Mouse (Mus musculus): ENCODE results near the gene Slc26a11. TPM values are rescaled to one million over a fixed set of nuclear protein-coding genes. Genes with fewer than 3 reads are reported as not detected.

The Slc26a11 gene
- polyA plus RNA-seq, 1 experiment from 2014 or later = 5.2 TPM

DNA sequence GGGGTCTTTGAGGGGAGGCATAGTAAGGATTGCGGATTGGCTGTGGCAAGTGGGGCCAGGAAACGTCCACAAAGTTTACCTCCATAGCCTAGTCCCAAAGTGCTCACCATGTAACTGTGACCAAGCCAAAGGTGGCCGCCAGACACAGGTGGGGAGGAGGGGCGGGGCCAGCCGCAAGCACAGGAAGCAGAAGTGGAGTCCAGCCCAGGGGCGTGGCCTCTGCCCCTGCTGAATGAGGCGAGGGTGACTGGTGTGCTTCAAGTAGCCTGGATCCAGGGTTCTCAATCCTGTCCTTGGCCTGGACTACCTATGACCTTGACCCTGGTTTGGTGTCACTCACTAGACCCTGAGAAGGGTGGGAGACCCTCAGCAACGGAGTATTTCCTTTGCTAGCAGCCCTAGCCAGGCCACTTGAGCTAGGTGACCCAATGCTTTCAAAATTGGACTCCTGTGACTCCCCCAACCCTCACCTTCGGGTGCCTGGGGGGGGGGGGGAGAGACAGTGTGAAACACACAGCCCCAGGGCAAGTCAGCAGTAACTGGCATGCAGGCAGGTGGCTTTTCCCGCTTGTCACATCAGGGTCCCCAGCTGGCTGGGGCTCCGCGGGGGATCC lies 36.8 kb downstream of the Slc26a11 start:
- 6% methylated on average over 12 of the region's 12 CpGs for WGBS
- H3K4me2 ChIP-seq (ENCODE audit: low read depth, low read length) = no peak overlapping the region
- H3K36me3 ChIP-seq (ENCODE audit: control insufficient read depth, insufficient read depth, low read length) = no peaks in the 10 kb centered on the region
- H3K27ac ChIP-seq (ENCODE audit: low read depth, low read length) = no peak overlapping the region
- peaks cover 38% of the 10 kb centered on the region for H3K27me3 ChIP-seq (ENCODE audit: control insufficient read depth, insufficient read depth, low read length)
- ATAC-seq (ENCODE audit: low read depth) = no peak
- no peak overlapping the region for H3K9ac ChIP-seq (replicated peaks; ENCODE audit: low read depth, low read length)
- no peak overlapping the region for H3K4me3 ChIP-seq (ENCODE audit: low read depth, low read length)
- H3K4me1 ChIP-seq (ENCODE audit: control insufficient read depth, insufficient read depth, low read length) = peaks cover 10% of the 10 kb centered on the region; the same call in 1 of the 2 replicates
- H3K9me3 ChIP-seq (ENCODE audit: control insufficient read depth, low read length) = no peaks in the 10 kb centered on the region

DNA sequence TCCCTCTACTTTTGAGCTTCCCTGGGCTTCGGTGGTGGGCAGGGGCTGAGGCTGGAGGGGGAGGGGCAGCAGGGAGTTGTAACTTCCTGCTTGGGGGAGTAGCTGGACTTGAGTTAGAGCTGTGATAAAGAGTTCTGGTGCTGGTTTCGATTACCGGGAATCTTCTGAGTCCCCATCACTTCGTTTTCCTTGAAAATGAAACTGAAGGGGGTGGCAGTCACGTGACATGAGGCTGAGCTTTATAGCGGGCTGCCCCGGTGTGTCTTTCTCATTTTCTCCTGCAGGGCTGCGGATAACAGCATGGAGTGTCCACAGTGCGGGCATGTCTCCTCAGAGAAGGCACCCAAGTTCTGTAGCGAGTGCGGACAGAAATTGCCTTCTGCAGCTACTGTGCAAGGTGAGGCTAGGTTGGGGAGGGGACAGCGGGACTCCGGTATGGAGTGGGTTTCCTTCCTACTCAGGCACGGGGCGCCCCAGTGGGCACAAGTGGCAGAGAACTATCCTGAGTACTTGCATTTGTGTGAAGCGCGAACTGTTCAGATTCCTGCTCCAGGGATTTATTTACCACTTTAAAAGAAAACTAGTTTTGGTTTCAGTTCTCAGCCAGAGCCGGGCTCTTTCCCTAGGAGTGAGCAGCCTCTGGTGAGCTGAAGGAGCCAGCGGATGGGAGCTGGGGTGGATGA lies 37.6 kb downstream of the Slc26a11 start, which contains the start of gene Rnf213:
Rnf213 (plus strand) TSS at position 301 of the 683 bp plus-strand sequence.
- 1% methylated on average over 19 of the region's 19 CpGs for WGBS
- Histone ChIP-seq H3K4me1 (ENCODE audit: control insufficient read depth, insufficient read depth, low read length) (peaks cover 10% of the 10 kb centered on the region; the same call in 1 of the 2 replicates), H3K27ac (ENCODE audit: low read depth, low read length) (no peak within 1 kb of the TSS)

DNA sequence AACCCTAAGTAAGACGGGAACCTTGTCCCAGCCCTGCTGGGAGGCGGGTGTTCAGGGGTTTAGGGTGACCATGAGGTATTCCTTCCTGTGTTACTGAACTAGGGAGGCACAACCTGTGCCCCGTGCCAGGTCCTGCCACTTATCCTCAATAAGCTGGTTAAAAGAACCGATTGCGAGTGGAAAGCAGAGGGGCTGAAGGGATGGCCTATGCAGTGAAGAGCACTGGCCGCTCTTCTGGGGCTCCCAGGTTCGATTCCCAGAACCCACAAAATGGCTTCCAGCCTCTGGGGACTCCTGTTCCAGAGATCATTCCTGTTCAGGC lies 38.1 kb downstream of the Slc26a11 start:
- Histone ChIP-seq H3K4me2 (ENCODE audit: low read depth, low read length) (peak overlapping the region; percentile 46), H3K27me3 (ENCODE audit: control insufficient read depth, insufficient read depth, low read length) (peaks cover 38% of the 10 kb centered on the region), H3K4me3 (ENCODE audit: low read depth, low read length) (peak overlapping the region; percentile 27; the same call in 1 of the 2 replicates), H3K27ac (ENCODE audit: low read depth, low read length) (no peak overlapping the region), H3K4me1 (ENCODE audit: control insufficient read depth, insufficient read depth, low read length) (peaks cover 10% of the 10 kb centered on the region; the same call in 1 of the 2 replicates), H3K36me3 (ENCODE audit: control insufficient read depth, insufficient read depth, low read length) (no peaks in the 10 kb centered on the region), H3K9ac (replicated peaks; ENCODE audit: low read depth, low read length) (no peak overlapping the region; the same call in 1 of the 2 replicates), H3K9me3 (ENCODE audit: control insufficient read depth, low read length) (no peaks in the 10 kb centered on the region)
- no peak for ATAC-seq (ENCODE audit: low read depth)
- 23% methylated on average over 7 of the region's 7 CpGs for WGBS

More for the DNA sequence above, 37.6 kb downstream of the Slc26a11 start, which contains the start of gene Rnf213:
- no peaks in the 10 kb centered on the region for H3K9me3 ChIP-seq (ENCODE audit: control insufficient read depth, low read length)
- peak within 1 kb of the TSS; percentile 46 for H3K4me2 ChIP-seq (ENCODE audit: low read depth, low read length)
- H3K4me3 ChIP-seq (ENCODE audit: low read depth, low read length) = peak within 1 kb of the TSS; percentile 27
- no peaks in the 10 kb centered on the region for H3K36me3 ChIP-seq (ENCODE audit: control insufficient read depth, insufficient read depth, low read length)
- ATAC-seq (ENCODE audit: low read depth) = no peak
- H3K27me3 ChIP-seq (ENCODE audit: control insufficient read depth, insufficient read depth, low read length) = peaks cover 38% of the 10 kb centered on the region
- H3K9ac ChIP-seq (replicated peaks; ENCODE audit: low read depth, low read length) = no peak within 1 kb of the TSS; the same call in 1 of the 2 replicates

DNA sequence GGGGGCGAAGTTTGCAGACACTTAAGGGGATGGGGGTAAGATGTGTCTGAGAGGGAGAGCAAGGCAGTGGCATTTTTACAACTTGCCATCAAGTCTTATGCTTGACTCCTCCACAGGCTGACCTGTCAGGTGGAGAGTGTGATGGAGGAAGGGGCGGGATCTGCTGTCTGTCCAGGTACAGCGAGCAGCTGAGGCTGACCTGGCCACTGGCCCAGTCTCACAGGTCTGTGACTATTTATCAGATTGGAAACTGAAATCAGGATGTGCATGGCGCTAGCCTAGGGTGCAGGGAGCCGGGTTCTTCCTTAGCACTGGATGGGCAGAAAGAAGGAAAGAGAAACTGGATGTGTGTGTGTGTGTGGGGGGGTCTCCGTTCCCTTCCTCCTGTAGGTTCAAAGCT lies 38.9 kb downstream of the Slc26a11 start:
- WGBS = 49% methylated on average over 6 of the region's 6 CpGs
- Histone ChIP-seq H3K27ac (ENCODE audit: low read depth, low read length) (no peak overlapping the region), H3K4me1 (ENCODE audit: control insufficient read depth, insufficient read depth, low read length) (peaks cover 10% of the 10 kb centered on the region; the same call in 1 of the 2 replicates), H3K4me3 (ENCODE audit: low read depth, low read length) (no peak overlapping the region), H3K4me2 (ENCODE audit: low read depth, low read length) (no peak overlapping the region), H3K27me3 (ENCODE audit: control insufficient read depth, insufficient read depth, low read length) (peaks cover 38% of the 10 kb centered on the region), H3K9ac (replicated peaks; ENCODE audit: low read depth, low read length) (no peak overlapping the region), H3K36me3 (ENCODE audit: control insufficient read depth, insufficient read depth, low read length) (no peaks in the 10 kb centered on the region), H3K9me3 (ENCODE audit: control insufficient read depth, low read length) (no peaks in the 10 kb centered on the region)
- ATAC-seq (ENCODE audit: low read depth) = no peak

DNA sequence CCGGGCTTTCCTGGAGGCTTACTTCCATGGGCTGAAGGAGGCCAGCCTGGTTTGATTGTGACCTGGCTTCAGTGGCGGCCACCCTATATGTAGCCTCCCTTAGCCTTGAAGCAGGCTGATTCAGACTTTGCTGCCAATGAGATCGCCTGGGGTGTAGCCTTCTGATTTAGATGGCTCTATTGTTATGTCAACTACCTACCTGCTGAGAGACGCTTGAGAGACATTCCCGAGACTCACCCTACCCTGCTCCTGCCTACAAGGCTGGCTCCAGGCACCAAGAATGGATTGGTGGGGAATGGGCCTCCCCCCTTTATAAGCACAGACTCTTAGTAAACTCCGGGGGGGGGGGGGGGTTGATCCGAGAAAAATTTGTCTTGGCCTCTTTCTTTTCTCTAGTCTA lies 40.0 kb downstream of the Slc26a11 start:
- Histone ChIP-seq H3K27ac (ENCODE audit: low read depth, low read length) (no peak overlapping the region), H3K4me3 (ENCODE audit: low read depth, low read length) (no peak overlapping the region), H3K4me1 (ENCODE audit: control insufficient read depth, insufficient read depth, low read length) (peaks cover 5% of the 10 kb centered on the region; the same call in 1 of the 2 replicates), H3K9me3 (ENCODE audit: control insufficient read depth, low read length) (no peaks in the 10 kb centered on the region), H3K36me3 (ENCODE audit: control insufficient read depth, insufficient read depth, low read length) (no peaks in the 10 kb centered on the region), H3K9ac (replicated peaks; ENCODE audit: low read depth, low read length) (no peak overlapping the region), H3K4me2 (ENCODE audit: low read depth, low read length) (no peak overlapping the region), H3K27me3 (ENCODE audit: control insufficient read depth, insufficient read depth, low read length) (peaks cover 30% of the 10 kb centered on the region)
- 10% methylated on average over 7 of the region's 7 CpGs for WGBS
- ATAC-seq (ENCODE audit: low read depth) = no peak

DNA sequence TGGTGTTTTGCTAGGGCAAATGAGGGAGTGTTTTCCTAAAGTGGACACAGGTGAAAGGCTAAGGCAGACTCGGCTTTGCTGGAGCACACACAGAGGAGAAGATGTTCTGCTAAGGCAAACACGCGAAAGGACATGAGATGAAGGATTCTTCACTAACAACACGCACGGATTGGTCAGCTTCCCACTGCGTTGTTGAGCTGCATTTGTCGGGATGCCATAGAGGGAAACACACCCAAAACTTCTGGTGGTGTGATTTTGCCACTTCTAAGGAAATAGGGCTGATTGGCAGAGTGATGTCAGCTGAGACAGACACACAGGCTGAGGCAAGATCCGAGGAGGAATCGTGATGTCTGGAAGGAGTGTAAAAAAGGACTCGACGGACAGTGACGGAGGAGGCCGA lies 40.6 kb downstream of the Slc26a11 start:
- no peak for ATAC-seq (ENCODE audit: low read depth)
- 0 out of 2 replicates have a peak, but pooled peaks cover 3% of the 10 kb centered on the region for H3K4me1 ChIP-seq (ENCODE audit: control insufficient read depth, insufficient read depth, low read length)
- H3K27me3 ChIP-seq (ENCODE audit: control insufficient read depth, insufficient read depth, low read length) = peaks cover 25% of the 10 kb centered on the region
- no peaks in the 10 kb centered on the region for H3K9me3 ChIP-seq (ENCODE audit: control insufficient read depth, low read length)
- WGBS = 12% methylated on average over 13 of the region's 13 CpGs
- no peaks in the 10 kb centered on the region for H3K36me3 ChIP-seq (ENCODE audit: control insufficient read depth, insufficient read depth, low read length)
- H3K27ac ChIP-seq (ENCODE audit: low read depth, low read length) = no peak overlapping the region; the same call in 1 of the 2 replicates
- H3K9ac ChIP-seq (replicated peaks; ENCODE audit: low read depth, low read length) = no peak overlapping the region
- H3K4me2 ChIP-seq (ENCODE audit: low read depth, low read length) = no peak overlapping the region
- H3K4me3 ChIP-seq (ENCODE audit: low read depth, low read length) = no peak overlapping the region

DNA sequence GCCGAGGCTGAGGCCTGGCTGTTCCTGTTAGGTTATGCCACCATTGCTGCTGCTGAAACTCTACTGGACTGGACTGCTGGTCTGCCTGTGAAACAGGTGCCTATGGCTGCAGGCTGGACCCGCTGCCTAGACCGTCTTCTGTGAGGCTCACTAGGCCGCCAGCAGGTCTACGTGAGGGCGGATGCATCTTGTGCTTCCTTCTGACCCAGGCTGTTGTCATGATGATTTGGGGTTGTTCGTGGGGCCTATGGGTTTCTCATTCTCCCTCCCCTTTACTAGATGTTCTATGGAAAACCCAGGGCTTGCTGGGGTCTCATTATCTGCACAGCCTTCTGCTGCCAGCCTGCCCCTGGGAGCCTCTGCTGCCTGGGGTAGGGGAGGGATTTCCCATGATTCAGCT lies 41.1 kb downstream of the Slc26a11 start:
- no peak overlapping the region for H3K9ac ChIP-seq (replicated peaks; ENCODE audit: low read depth, low read length)
- no peak overlapping the region for H3K4me3 ChIP-seq (ENCODE audit: low read depth, low read length)
- H3K9me3 ChIP-seq (ENCODE audit: control insufficient read depth, low read length) = no peaks in the 10 kb centered on the region
- ATAC-seq (ENCODE audit: low read depth) = no peak
- H3K27me3 ChIP-seq (ENCODE audit: control insufficient read depth, insufficient read depth, low read length) = peaks cover 22% of the 10 kb centered on the region
- no peaks in the 10 kb centered on the region for H3K36me3 ChIP-seq (ENCODE audit: control insufficient read depth, insufficient read depth, low read length)
- 44% methylated on average over 7 of the region's 7 CpGs for WGBS
- H3K4me1 ChIP-seq (ENCODE audit: control insufficient read depth, insufficient read depth, low read length) = 0 out of 2 replicates have a peak, but pooled peaks cover 3% of the 10 kb centered on the region
- H3K4me2 ChIP-seq (ENCODE audit: low read depth, low read length) = no peak overlapping the region
- H3K27ac ChIP-seq (ENCODE audit: low read depth, low read length) = no peak overlapping the region

DNA sequence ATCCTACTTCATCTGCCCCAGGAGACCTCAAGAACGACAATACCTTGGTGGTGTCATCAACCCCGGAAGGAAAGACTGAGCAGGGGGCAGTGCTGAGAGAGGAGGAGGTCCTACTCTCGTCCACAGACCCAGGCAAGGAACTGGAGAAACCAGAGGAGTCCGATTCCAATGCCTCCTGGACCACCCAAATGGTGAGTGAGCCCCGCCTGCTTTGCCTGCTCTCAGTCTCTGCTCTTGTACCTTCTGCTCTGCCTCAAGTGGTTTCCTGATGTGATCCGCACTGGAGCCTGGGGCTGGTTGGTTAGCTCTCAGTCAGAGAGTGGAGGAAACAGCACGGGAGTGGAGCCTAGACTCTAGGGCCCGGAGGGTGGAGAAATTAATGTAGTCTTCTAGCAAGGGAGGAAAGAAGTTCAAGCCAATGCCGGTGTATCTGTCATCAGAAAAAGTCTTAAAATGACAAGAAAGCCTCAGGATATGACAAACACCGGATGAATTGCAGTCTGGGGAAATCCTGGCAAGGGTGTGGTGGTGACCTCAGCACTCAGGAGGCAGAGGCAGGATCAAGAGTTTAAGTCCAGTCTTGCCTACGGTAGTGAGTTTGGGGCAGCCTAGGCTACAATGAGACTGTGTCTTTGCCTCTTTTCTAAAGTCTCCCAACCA lies 47.3 kb downstream of the Slc26a11 start:
- Histone ChIP-seq H3K27ac (ENCODE audit: low read depth, low read length) (no peak overlapping the region), H3K36me3 (ENCODE audit: control insufficient read depth, insufficient read depth, low read length) (no peaks in the 10 kb centered on the region), H3K4me3 (ENCODE audit: low read depth, low read length) (no peak overlapping the region), H3K4me2 (ENCODE audit: low read depth, low read length) (no peak overlapping the region), H3K4me1 (ENCODE audit: control insufficient read depth, insufficient read depth, low read length) (no peaks in the 10 kb centered on the region), H3K9ac (replicated peaks; ENCODE audit: low read depth, low read length) (no peak overlapping the region), H3K27me3 (ENCODE audit: control insufficient read depth, insufficient read depth, low read length) (no peaks in the 10 kb centered on the region), H3K9me3 (ENCODE audit: control insufficient read depth, low read length) (no peaks in the 10 kb centered on the region)
- 65% methylated on average over 11 of the region's 11 CpGs for WGBS
- ATAC-seq (ENCODE audit: low read depth) = no peak

DNA sequence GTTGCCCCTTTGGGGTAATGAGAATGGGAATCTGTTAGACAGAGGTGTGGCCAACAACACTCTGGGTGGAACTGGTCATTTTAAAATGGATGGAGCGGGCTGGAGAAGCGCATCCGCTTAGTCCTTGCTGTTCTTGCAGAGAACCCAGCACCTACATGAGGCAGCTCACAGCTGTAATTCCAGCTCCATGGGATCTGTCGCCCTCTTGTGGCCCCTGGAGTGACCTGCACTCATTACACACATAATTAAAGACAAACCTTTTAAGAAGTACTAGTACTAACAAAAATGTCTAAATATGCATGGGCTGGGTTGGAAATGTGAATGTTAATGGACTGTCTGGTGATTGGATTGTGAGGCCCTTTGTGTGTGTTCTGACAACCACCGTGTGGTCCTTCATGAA lies 49.3 kb downstream of the Slc26a11 start:
- no peaks in the 10 kb centered on the region for H3K4me1 ChIP-seq (ENCODE audit: control insufficient read depth, insufficient read depth, low read length)
- H3K4me2 ChIP-seq (ENCODE audit: low read depth, low read length) = no peak overlapping the region
- H3K9ac ChIP-seq (replicated peaks; ENCODE audit: low read depth, low read length) = no peak overlapping the region
- H3K4me3 ChIP-seq (ENCODE audit: low read depth, low read length) = no peak overlapping the region
- H3K36me3 ChIP-seq (ENCODE audit: control insufficient read depth, insufficient read depth, low read length) = no peaks in the 10 kb centered on the region
- ATAC-seq (ENCODE audit: low read depth) = no peak
- 59% methylated on average over 5 of the region's 5 CpGs for WGBS
- no peak overlapping the region for H3K27ac ChIP-seq (ENCODE audit: low read depth, low read length)
- no peaks in the 10 kb centered on the region for H3K27me3 ChIP-seq (ENCODE audit: control insufficient read depth, insufficient read depth, low read length)
- H3K9me3 ChIP-seq (ENCODE audit: control insufficient read depth, low read length) = no peaks in the 10 kb centered on the region

All from neural tube, embryonic 14.5 days (tissue).